Mouse (Mus musculus) frontal cortex, postnatal 25 days (tissue): ENCODE measurements at regions not wholly inside any gene's neighbourhood (a gene's known extent, or its start where the extent isn't known, plus 50 kb on each side); places are given as distances from the start of the nearest gene placed in this dataset.
"Not testable (repeated sequence)": the region's sequence is repeated elsewhere in the genome, so short reads cannot be mapped to it uniquely, and the experiment has no call there.

Experiments used
- DNase-seq, 2 experiments: peaks; one replicate each; pipeline ENCODE4 v3.0.0; 2022; ENCODE audit warnings: low spot score in 2 of 2

GRCm38 (mm10) chr6:109125447-109125846 lies 297.0 kb downstream of the Edem1 start:
- no peak for DNase-seq

DNA sequence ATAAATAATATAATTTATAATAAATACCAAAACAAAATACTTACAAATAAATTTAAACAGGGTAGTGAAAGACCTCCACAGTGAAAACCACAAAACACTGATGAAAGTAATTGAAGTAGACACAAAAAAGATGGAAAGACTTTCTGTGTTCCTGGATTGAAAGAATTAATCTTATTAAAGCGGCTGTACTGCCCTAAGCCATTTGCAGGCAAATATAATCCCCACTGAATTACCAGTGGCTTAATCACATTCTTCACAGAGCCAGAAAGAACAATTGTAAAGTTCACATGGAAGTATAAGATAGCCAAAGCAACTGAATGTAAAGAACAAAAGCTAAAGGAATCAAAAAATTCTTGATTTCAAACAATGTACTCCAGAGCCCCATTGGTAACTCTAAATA lies 298.8 kb downstream of the Edem1 start:
- DNase-seq: no peak

DNA sequence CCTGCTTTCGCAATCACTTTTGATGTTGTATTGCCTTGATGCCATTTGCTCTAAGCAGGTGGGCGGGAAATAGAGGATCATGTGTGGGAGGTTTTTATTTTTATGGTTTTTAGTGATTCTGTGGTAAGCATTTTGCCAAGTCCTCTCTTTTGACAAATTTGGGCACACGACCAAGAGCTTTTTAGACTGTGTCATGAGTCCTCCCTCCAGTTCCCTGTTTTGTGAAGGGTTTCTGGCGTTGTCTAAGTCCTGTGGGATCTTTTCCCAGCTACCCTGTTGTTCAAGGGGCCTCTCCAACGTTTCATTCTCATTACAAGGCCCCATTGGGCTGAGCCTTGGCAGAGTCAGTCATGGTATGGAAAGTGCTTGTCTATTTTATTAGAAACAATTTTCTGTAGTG lies 317.7 kb downstream of the Edem1 start:
- DNase-seq: no peak

- no peak for DNase-seq
Measured at GRCm38 (mm10) chr6:109149043-109149442, 320.6 kb downstream of the Edem1 start.

DNA sequence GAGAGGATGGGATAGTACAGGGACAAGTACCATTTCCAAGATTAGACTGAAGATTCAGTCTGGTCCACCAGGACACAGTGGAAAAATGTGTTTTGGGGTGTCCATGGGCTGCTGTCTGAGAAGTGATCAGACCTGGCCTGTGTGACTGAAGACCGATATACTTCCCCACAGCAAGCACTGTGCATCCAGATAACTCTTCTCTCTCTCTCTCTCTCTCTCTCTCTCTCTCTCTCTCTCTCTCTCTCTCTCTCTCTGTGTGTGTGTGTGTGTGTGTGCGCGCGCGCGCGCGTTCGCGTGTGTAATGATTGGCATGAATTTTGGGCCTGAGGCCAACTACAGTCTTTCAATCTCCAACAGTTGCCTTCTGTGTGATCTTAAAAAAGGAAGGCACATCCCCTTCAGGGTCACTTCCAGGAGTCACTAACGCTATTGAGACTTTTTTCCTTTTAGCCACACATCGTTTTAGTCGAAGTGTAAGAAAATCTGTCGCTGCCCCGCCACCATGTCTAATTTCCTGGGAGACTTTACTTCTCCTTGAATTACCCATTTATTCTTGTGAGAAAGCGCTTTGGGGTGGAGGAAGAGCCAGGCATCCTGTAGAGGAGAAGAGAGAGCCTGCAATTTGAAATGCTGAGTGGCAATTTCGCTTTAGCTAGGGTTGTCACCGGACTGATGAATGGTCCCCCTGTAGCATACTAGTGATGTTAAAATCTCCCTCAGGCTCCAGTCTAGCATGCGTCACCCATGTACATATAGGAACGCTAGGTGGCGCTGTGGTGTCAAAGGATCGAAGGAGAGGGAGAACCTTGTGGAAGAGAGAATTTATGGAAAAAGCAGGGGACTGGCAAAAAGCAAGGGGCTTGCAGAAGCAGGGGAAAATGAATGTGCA lies 321.8 kb downstream of the Edem1 start:
- peak; percentile 72 to 79 for DNase-seq

GRCm38 (mm10) chr6:109150912-109151256 lies 322.4 kb downstream of the Edem1 start:
- DNase-seq: no peak

- no peak for DNase-seq
Measured at GRCm38 (mm10) chr6:109153624-109154023, 325.2 kb downstream of the Edem1 start.

- DNase-seq: no peak
Measured at GRCm38 (mm10) chr6:109159561-109159960, 331.1 kb downstream of the Edem1 start.

DNA sequence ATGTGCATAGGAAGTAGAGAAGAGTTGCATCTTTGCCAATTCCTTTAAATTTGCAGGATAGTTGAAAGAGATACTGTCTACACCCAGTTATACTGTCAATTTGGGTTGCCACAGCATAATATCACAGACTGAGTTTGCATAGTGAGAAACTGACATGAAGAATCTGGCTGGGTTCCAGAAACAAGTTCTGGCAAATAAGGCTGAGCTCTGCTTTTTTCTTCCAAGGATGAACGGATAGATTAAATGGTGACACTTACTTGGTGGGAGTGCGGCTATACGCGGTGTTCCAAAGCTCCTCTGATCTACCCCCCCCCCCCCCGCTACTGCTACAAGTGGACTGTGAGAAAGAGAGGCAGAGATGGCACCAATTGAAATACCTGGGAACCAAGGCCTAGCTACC lies 339.0 kb downstream of the Edem1 start:
- DNase-seq: no peak

- DNase-seq: no peak
Measured at GRCm38 (mm10) chr6:109172104-109172850, 343.8 kb downstream of the Edem1 start.

DNA sequence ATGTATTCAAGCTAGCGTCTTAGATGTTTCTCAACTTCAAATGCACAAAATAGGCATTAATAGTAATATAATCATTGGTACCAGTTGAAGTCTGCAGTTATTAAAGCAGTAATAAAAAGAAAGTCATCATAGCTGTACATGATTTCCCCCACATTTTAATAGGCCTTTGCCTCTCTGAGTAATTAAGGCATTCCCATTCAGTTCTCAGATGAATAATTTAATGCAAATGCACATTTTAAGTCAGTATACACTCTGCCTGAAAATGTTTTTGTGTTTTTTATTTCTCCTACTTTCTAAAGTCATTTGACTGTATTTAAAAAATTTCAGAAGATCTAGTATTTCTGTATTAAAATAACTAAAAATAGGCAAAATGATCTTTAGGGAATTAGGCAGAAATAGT lies 344.6 kb downstream of the Edem1 start:
- DNase-seq: no peak

- no peak for DNase-seq
Measured at GRCm38 (mm10) chr6:109176876-109177275, 348.4 kb downstream of the Edem1 start.

- no peak for DNase-seq
Measured at GRCm38 (mm10) chr6:109182878-109183277, 354.4 kb downstream of the Edem1 start.

DNA sequence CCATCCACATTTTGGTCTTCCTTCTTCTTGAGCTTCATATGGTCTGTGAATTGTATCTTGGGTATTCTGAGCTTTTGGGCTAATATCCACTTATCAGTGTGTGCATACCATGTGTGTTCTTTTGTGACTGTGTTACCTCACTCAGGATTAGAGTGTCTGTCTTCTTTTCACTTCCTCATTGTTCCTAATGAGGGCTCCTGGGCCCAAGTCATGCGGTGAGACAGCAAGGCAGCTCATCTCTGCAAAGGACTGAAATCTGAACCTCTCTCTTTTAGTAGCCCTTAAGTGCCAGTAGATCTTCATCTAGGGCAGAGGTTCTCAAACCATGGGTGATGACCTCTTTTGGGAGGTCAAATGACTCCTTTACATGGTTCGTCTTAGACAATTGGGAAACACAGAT lies 364.6 kb downstream of the Edem1 start:
- DNase-seq: not testable (repeated sequence)

- DNase-seq: no peak
Measured at GRCm38 (mm10) chr6:109193603-109194002, 365.2 kb downstream of the Edem1 start.

GRCm38 (mm10) chr6:109209699-109210098 lies 381.3 kb downstream of the Edem1 start:
- no peak for DNase-seq

DNA sequence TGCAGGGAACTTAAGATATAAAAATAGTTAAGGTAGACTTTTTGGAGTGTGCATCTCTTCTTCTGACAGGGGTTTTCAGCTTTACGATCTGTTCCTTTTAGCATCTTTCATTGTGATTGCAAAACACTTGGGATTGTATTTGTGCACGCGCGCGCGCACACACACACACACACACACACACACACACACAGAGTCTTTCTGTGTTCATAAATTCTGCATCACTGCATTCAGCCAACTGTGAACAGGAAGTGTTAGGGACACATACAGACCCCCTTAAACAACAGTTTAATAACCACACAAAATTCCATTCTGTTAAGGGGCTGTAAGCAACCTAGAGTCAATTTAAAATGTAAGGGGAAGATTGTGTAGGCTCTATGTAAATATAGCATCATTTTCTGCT lies 401.9 kb downstream of the Edem1 start:
- no peak for DNase-seq

- no peak for DNase-seq
Measured at GRCm38 (mm10) chr6:109233426-109233825, 405.0 kb downstream of the Edem1 start.

- DNase-seq: no peak
Measured at GRCm38 (mm10) chr6:109245666-109246065, 417.2 kb downstream of the Edem1 start.

DNA sequence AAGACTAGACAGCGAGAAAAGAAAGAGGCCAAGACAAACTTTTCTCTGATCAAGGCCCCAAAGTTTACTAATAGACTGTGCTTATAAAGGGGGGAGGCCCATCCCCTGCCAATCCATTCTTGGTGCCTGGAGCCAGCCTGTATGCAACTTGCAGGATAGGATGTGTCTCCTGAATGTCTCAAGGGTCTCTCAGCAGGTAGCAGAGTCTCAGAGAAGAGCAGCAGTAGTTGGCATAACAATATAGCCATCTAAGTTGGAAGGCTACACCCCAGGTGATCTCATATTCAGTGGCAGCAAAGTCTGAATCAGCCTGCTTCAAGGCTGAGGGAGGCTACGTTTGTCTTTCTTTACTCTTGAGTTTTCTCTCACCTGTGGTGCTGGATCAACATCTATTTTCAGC lies 418.1 kb downstream of the Edem1 start:
- not testable (repeated sequence) for DNase-seq
